36 mouse cellular contexts compared by ENCODE assay signal in genomic region chr10:95839036-95839435, GRCm38 (mm10). TPM values are rescaled to one million over a fixed set of nuclear protein-coding genes. Genes with fewer than 3 reads are reported as not detected.
"Had no signal": no experiment of that assay in that cellular context is flagged by ENCODE, and none has a peak within 500 bp of the region (broad histone marks: within the 10 kb centered on the region; RNA-seq: fewer than 3 reads in every experiment).

No protein-coding gene starts in this region.

- H3K4me2 ChIP-seq: heart, embryonic 12.5 days; hindbrain, embryonic 12.5 days; hindbrain, embryonic 14.5 days; intestine, embryonic 15.5 days; kidney, embryonic 15.5 days; limb, embryonic 13.5 days; limb, embryonic 15.5 days; liver, embryonic 11.5 days had no signal

- ATAC-seq: hindbrain, embryonic 16.5 days; inflammation-experienced regulatory T-cells, adult 6 months; intestine, embryonic 15.5 days; intestine, postnatal 0 days had no signal

- H3K4me1 ChIP-seq: heart, embryonic 10.5 days; hindbrain, embryonic 12.5 days; intestine, embryonic 15.5 days; limb, embryonic 13.5 days had no signal

- H3K9ac ChIP-seq: heart, embryonic 12.5 days; hindbrain, embryonic 12.5 days; hindbrain, embryonic 14.5 days; intestine, embryonic 15.5 days; kidney, embryonic 15.5 days; limb, embryonic 13.5 days; limb, embryonic 15.5 days; liver, embryonic 14.5 days had no signal

- H3K27me3 ChIP-seq: heart, embryonic 12.5 days; hindbrain, embryonic 12.5 days; intestine, embryonic 15.5 days; kidney, embryonic 15.5 days; limb, embryonic 13.5 days; limb, embryonic 15.5 days had no signal

- H3K4me3 ChIP-seq: gastrocnemius, adult 2 months; heart, embryonic 10.5 days; heart, embryonic 12.5 days; hindbrain, embryonic 10.5 days; hindbrain, embryonic 12.5 days; intestine, embryonic 15.5 days; kidney, embryonic 15.5 days; layer of hippocampus, adult 2 months; limb, embryonic 13.5 days; limb, embryonic 15.5 days had no signal

- DNase-seq: gastrocnemius, adult 2 months; gastrocnemius, postnatal 10 days; gastrocnemius, postnatal 25 days; heart, adult 18-20 months; heart, postnatal 10 days; heart, postnatal 4 days; kidney, adult 18-20 months; kidney, adult 9 months; kidney, postnatal 10 days; kidney, postnatal 4 days; left cerebral cortex, postnatal 4 days had no signal

- H3K9me3 ChIP-seq: heart, embryonic 10.5 days; heart, embryonic 12.5 days; hindbrain, embryonic 10.5 days; hindbrain, embryonic 12.5 days; intestine, embryonic 15.5 days; kidney, embryonic 15.5 days; limb, embryonic 13.5 days; limb, embryonic 15.5 days had no signal

- H3K27ac ChIP-seq: gastrocnemius, adult 2 months; heart, embryonic 10.5 days; hindbrain, embryonic 10.5 days; hindbrain, embryonic 12.5 days; hindbrain, embryonic 14.5 days; intestine, embryonic 15.5 days; kidney, embryonic 15.5 days; layer of hippocampus, adult 2 months; limb, embryonic 13.5 days; limb, embryonic 15.5 days; liver, embryonic 14.5 days had no signal

- H3K36me3 ChIP-seq: heart, embryonic 10.5 days; heart, embryonic 12.5 days; hindbrain, embryonic 10.5 days; hindbrain, embryonic 12.5 days; intestine, embryonic 15.5 days; kidney, embryonic 15.5 days; limb, embryonic 13.5 days; limb, embryonic 15.5 days had no signal

RNA-seq across cellular contexts. Expression of gene Gm33543, which starts 3.7 kb away (rescaled TPM):
- total RNA-seq: gastrocnemius, postnatal 4 days; granulocyte monocyte progenitor cell, adult 5-6 weeks; layer of hippocampus, adult 2 months; layer of hippocampus, postnatal 10 days; layer of hippocampus, postnatal 25 days; left cerebral cortex, postnatal 10 days; left cerebral cortex, postnatal 25 days; left cerebral cortex, postnatal 4 days had no signal
- polyA plus RNA-seq: frontal cortex, adult 2 months; heart, embryonic 10.5 days; heart, embryonic 12.5 days; heart, embryonic 14.5 days; heart, embryonic 16.5 days; hindbrain, embryonic 10.5 days; hindbrain, embryonic 12.5 days; hindbrain, embryonic 14.5 days; hindbrain, embryonic 16.5 days; inflammation-experienced regulatory T-cells, adult 6 months; intestine, embryonic 15.5 days; intestine, postnatal 0 days; limb, embryonic 11.5 days; limb, embryonic 13.5 days; limb, embryonic 15.5 days; liver, embryonic 11.5 days; liver, embryonic 14.5 days had no signal
